Mouse (Mus musculus) v-Abl transformed pro-B cells (cell line): Measurements from ENCODE around the gene Wfdc12.
"Not testable (repeated sequence)": the region's sequence is repeated elsewhere in the genome, so short reads cannot be mapped to it uniquely, and the experiment has no call there.

Experiments
- in situ Hi-C, 2 experiments: fragments of 400-800 bp; cut with MboI; formaldehyde crosslinking; loops; one replicate each; pipeline ENCODE4 v1.15.1; 2025; ENCODE audit not compliant: unreplicated experiment in 2 of 2

The Wfdc12 gene

GRCm38 (mm10) chr2:164190576-164190975 lies at the start of gene Wfdc12:
Wfdc12 (minus strand) TSS chr2:164190608.
- in situ Hi-C loops, result loop anchor here in 1 of 2 experiments (25.0 kb wide), 1 partner anchor 328 kb away; the partner anchor contains the start of gene Kcnk15

DNA sequence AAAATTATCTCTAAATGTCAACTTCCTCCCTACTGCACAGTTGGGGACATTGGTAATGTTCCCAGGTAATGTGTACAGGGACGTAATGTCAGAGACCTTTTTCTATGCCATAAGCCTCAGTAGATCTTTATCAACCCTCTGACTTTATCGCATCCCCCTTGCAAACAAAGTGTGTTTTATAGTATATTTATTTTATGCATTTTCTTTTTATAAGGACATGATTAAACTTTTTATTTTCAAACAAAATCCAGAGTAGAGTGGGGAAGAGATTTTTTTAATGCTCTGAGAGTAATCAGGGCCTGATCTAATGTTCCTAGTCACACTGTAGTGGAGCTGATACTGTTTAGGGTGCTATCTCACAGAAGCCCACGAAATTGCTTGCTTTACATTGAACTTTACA lies 48.0 kb upstream of the Wfdc12 start, which contains the start of gene Svs2:
Svs2 (minus strand) TSS at position 101 of the 400 bp plus-strand sequence.
- in situ Hi-C loops, result no loop called here

- in situ Hi-C loops, result no loop called here
These were observed 42.3 kb upstream of the Wfdc12 start for GRCm38 (mm10) chr2:164232671-164233070.

DNA sequence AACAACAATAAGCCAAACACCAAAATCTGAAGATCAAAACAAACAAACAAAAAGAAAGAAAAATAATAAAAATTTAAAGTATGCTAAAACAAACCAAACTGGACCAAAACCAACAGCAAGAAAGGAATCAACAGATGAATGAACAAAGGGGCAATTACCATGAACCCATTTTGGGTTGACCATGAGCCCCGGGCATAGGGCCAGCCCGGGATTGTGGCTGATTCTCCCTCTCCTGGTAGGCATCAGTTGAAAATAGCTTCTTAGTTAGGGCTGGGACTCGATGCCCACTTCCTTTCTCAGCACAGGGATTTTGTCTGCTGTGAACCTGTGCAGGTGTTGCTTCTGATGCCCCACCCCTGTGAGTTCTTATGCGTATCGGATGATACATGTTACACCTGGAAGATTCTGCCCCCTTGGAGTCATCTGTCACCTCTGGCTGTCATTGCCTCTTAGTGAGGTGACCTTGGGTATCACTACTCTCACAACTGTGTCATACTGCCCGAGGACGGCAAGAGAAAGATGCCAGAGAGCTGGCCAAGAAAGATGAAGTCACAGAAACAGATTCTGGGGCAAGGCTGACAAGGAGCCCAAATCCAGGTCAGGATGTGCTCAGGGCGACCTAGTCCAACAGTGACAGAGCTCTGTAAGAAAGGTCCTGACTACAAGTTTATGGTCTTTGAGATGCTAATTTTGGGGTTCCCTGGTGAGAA lies 38.1 kb upstream of the Wfdc12 start:
- in situ Hi-C loops, result no loop called here

DNA sequence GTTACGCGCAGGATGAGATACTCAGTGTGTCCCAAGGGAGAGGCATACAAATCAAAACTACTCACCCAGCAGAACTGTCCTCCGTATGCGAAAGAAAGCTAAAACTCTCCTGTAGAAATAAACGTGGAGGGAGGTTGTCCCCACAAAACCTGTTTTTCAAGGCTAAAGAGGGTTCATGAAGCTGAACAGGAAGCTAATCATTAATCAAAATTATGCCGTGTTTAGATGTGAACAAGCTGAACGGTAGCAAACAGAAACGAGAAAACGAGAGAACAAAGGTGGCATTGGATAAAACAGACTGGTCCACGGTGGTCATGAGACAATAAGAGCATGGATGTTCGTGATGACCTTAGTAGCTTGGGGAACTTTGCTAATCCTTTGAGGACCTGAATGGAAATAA lies 31.1 kb upstream of the Wfdc12 start, which contains the start of gene Wfdc15b:
Wfdc15b (minus strand) TSS at position 139 of the 400 bp plus-strand sequence.
- in situ Hi-C loops, result no loop called here

- in situ Hi-C loops, result no loop called here
These were observed 28.9 kb upstream of the Wfdc12 start for GRCm38 (mm10) chr2:164219295-164219694.

GRCm38 (mm10) chr2:164212711-164213110 lies 22.3 kb upstream of the Wfdc12 start:
- in situ Hi-C loops, result no loop called here

DNA sequence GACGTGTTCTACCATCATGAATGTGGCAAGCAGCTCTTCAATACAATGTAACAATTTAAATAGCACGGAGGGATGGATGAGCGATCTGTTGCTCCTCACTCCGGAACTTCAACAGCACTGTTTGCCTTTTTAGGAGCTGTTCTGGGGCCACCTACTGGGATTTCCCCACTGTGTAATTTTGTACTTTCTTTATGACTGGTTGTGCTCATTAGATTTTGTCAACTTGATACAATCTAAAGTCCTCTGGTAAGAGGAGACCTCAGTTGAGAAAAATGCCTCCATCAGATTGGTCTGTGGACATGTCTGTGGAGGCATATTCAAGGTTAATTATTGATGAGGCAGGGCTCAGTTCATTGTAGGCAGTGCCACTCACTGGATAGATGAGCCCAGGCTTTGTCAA lies 20.5 kb upstream of the Wfdc12 start:
- in situ Hi-C loops, result no loop called here

DNA sequence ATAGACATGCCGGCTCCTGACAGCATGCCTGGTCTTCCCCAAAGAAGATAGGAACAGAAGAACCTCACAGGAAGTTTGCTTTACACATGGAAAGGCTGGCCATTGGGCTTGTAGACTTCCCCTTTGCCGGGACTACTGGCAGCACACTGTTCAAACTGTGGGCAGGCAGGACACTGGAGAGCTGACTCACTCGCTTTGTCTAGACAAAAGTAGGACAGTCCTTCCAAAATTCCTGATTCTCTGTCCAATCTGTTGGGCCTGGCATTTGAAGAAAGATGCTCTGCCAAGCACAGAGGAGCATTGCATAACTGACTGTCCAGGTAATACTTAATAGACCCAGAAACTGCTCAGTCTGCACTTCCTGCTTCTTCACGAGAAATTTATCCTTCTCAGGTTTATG lies 16.3 kb upstream of the Wfdc12 start:
- in situ Hi-C loops, result no loop called here

GRCm38 (mm10) chr2:164206011-164206410 lies 15.6 kb upstream of the Wfdc12 start:
- in situ Hi-C loops, result not testable (repeated sequence)

GRCm38 (mm10) chr2:164199626-164200327 lies 9.4 kb upstream of the Wfdc12 start, which contains the start of gene Wfdc15a:
Wfdc15a (minus strand) TSS chr2:164200130.
- in situ Hi-C loops, result loop anchor here in 1 of 2 experiments (25.0 kb wide), 1 partner anchor 337 kb away; the partner anchor contains the start of gene Kcnk15

DNA sequence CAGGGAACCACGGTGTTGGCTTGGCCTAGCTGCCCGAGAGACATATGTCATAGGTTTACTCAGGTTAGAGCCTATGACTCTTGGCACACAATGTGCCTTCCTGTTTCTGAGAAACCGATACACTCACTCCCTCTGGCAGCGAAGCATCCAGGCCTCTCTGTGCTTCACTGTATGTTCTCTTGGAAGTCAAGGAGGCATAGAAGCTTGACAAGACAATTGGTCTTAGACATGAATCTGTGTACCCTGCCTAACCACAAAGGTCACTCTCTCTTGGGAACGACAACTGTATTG lies 6.2 kb upstream of the Wfdc12 start:
- in situ Hi-C loops, result loop anchor here in 1 of 2 experiments (25.0 kb wide), 1 partner anchor 334 kb away; the partner anchor contains the start of gene Kcnk15

DNA sequence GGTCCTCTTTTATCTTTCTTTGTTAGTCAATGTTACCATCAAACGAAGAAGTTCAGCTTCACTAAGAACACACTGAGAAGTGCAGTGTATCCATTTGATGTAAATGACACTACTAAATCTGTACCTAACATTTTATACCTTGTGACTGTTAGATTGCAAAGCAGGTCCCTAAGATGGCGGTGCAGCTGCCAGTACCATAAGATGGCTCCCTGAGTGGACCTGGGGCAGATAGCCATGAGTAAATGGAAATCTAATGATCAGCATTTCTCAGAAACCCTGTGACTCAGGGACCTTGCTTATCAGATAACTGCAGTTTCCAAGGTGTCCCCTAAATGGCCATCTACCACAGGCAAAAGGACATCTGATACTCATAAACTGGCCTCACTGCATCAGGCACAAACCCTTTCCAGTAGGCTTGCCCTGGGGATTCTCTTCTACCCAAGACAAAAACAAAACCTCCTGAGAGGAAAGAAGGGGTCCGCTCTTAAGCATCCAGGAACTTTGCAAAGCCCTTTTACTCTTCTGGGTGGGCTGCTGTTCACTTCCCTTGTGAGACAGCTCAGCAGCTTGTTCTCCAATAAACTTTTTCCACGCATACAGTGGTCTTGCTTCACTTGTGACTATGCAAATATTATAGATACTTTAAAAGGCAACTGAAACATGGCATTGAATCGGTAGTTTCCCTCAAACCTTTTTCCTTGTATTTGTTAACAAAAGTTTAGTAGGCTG lies 5.7 kb upstream of the Wfdc12 start:
- in situ Hi-C loops, result loop anchor here in 1 of 2 experiments (25.0 kb wide), 1 partner anchor 334 kb away; the partner anchor contains the start of gene Kcnk15

DNA sequence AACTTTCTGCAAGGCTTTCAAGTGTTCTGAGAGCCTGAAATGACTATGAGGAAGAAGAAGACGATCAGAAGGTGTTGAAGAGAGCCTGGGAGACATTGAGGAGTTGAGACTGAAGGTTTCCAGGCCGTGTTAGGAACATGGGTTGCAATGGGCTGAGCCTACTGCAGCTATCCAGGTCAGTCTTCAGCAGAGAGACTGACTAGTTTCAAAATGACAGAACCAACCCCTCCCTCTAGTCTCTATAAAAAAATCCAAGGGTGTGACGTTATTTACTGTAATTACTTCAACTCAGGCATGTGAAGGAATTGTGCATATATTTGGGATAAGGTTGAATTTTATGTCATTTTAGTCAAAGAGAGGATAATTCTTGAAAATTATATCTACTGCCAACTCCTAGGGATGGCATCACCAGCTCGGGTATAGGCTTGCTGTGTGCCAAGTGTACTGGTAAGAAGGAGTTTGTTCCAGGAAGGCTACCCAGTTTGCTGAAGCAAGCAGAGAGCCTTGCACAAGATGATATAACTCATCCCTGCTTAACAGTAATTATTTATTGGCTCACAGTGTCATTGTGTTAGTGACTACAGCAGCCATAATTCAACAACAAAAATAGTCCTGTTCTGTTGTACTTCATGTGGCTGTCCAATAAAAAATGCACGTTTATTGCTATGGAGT lies 4.7 kb upstream of the Wfdc12 start:
- in situ Hi-C loops, result loop anchor here in 1 of 2 experiments (25.0 kb wide), 1 partner anchor 333 kb away; the partner anchor contains the start of gene Kcnk15

DNA sequence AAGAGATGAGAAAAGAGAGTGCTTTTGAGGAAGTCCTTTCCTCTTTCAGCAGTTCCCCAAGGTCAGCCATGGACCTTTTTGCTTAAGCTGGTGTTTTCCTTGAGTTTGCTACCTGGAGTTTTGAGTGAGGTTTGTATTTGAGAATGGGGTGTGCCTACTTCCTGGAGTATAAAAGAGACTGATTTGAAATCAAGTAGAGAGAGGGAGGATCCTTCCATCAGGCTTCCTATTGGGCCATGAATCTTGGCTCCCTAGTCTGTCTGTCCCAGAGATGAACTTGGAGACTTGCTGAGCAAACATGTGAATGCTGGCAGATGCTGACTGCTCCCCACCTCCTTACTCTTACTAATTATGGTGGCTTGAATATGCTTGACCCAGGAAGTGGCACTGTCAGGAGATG lies 1.9 kb upstream of the Wfdc12 start:
- in situ Hi-C loops, result loop anchor here in 1 of 2 experiments (25.0 kb wide), 1 partner anchor 330 kb away; the partner anchor contains the start of gene Kcnk15

GRCm38 (mm10) chr2:164188722-164189121 lies 1.7 kb downstream of the Wfdc12 start:
- in situ Hi-C loops, result loop anchor here (10.0 to 25.0 kb wide), 2 partner anchors 196 to 326 kb away; partner anchors contain the start of genes Kcnk15 (in 1 of the 2) and Slpi (in 1 of the 2)

DNA sequence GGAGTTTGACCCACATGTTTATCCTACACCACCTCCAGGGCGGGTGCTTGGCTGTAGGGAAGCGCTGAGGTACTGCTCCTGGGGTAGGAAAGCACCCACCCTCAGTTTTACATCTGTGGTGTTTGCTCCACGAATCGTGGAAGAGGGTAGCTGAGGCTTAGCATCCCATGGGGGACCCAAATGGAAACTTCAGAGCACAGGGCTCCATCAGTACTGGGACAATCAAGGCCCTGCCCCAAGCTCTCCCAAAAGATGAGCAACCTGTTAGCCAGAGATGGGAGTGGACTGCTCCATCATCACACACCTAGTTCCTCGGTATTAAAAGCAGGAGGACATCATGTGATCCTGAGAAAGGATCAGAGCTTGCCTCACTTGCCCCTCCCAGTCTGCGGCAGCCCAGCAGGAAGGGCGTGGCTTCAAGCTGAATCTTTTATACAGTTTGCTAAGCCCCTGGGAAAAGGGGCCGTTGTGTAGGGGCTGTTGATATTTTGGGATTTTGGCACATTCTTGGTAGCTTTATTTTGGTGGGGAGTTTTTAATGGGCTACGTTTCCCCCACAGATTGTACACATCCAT lies 6.2 kb downstream of the Wfdc12 start:
- in situ Hi-C loops, result loop anchor here (10.0 to 25.0 kb wide), 2 partner anchors 201 to 322 kb away; partner anchors contain the start of genes Kcnk15 (in 1 of the 2) and Slpi (in 1 of the 2)

GRCm38 (mm10) chr2:164183340-164183739 lies 7.1 kb downstream of the Wfdc12 start:
- in situ Hi-C loops, result loop anchor here (10.0 to 25.0 kb wide), 2 partner anchors 201 to 321 kb away; partner anchors contain the start of genes Kcnk15 (in 1 of the 2) and Slpi (in 1 of the 2)

GRCm38 (mm10) chr2:164182692-164183255 lies 7.6 kb downstream of the Wfdc12 start, which contains the start of gene Wfdc5:
Wfdc5 (minus strand) TSS chr2:164182742.
- in situ Hi-C loops, result loop anchor here (10.0 to 25.0 kb wide), 2 partner anchors 202 to 320 kb away; partner anchors contain the start of genes Kcnk15 (in 1 of the 2) and Slpi (in 1 of the 2)
